Mouse (Mus musculus) erythroblast, adult 5-6 weeks (primary cell): ENCODE results near the gene G430095P16Rik. TPM values are rescaled to one million over a fixed set of nuclear protein-coding genes. Genes with fewer than 3 reads are reported as not detected.

Experiments
- ATAC-seq: replicated peaks from 2 replicates; pipeline ENCODE4 v1.8.0; 2016; ENCODE audit warnings: moderate number of reproducible peaks, mild to moderate bottlenecking, moderate TSS enrichment, inconsistent platforms; ENCODE audit not compliant: poor library complexity, low FRiP score, severe bottlenecking
- total RNA-seq, 2 experiments: library from RNA; stranded (forward) in 1 of 2; stranded (reverse) in 1 of 2; fragments of 150-400 nt in 1 of 2; fragments of 200-764, 138-1000 nt in 1 of 2; gene quantifications; 2 replicates each; pipeline versions ENCODE4 v1.2.3 to v1.2.4; 2015 to 2017; ENCODE audit warnings: low replicate concordance in 2 of 2

Gene G430095P16Rik
- total RNA-seq, 2 experiments from 2014 or later: 12.9 to 18.1 TPM

- ATAC-seq: 0 out of 2 replicates have a peak, but pooled peaks have one; percentile 1
Measured at GRCm38 (mm10) chr8:84702561-84702960, 20.2 kb upstream of the G430095P16Rik start.

GRCm38 (mm10) chr8:84702963-84703465 is 19.8 kb upstream of the G430095P16Rik start:
- ATAC-seq: no peak

- ATAC-seq: no peak
Measured at GRCm38 (mm10) chr8:84703466-84704249, 19.1 kb upstream of the G430095P16Rik start.

- ATAC-seq: peak; percentile 13; the same call in 1 of the 2 replicates
Measured at GRCm38 (mm10) chr8:84704356-84704755, 18.5 kb upstream of the G430095P16Rik start.

GRCm38 (mm10) chr8:84704867-84705831 is 17.7 kb upstream of the G430095P16Rik start:
- no peak for ATAC-seq

- ATAC-seq: no peak
Measured at GRCm38 (mm10) chr8:84705960-84706359, 16.8 kb upstream of the G430095P16Rik start.

GRCm38 (mm10) chr8:84706610-84707266 is 16.1 kb upstream of the G430095P16Rik start:
- no peak for ATAC-seq

GRCm38 (mm10) chr8:84707267-84707883 is 15.4 kb upstream of the G430095P16Rik start:
- ATAC-seq: no peak

- ATAC-seq: no peak
Measured at GRCm38 (mm10) chr8:84708071-84708541, 14.7 kb upstream of the G430095P16Rik start.

- peak; percentile 68 for ATAC-seq
Measured at GRCm38 (mm10) chr8:84708774-84709475, 13.9 kb upstream of the G430095P16Rik start.

- no peak for ATAC-seq
Measured at GRCm38 (mm10) chr8:84709931-84710330, 12.9 kb upstream of the G430095P16Rik start.

- no peak for ATAC-seq
Measured at GRCm38 (mm10) chr8:84711312-84711711, 11.5 kb upstream of the G430095P16Rik start.

- ATAC-seq: no peak
Measured at GRCm38 (mm10) chr8:84711933-84712758, 10.7 kb upstream of the G430095P16Rik start.

GRCm38 (mm10) chr8:84712759-84713120 is 10.1 kb upstream of the G430095P16Rik start:
- ATAC-seq: no peak

GRCm38 (mm10) chr8:84713381-84713780 is 9.4 kb upstream of the G430095P16Rik start:
- no peak for ATAC-seq

- ATAC-seq: no peak
Measured at GRCm38 (mm10) chr8:84714161-84714560, 8.6 kb upstream of the G430095P16Rik start.

- ATAC-seq: no peak
Measured at GRCm38 (mm10) chr8:84715893-84716468, 6.8 kb upstream of the G430095P16Rik start.
